Mouse (Mus musculus): ENCODE data around the gene Olfr820.
"Not testable (repeated sequence)": the region's sequence is repeated elsewhere in the genome, so short reads cannot be mapped to it uniquely, and the experiment has no call there.

Olfr820 gene

GRCm38 (mm10) chr10:130012321-130012720 lies at the start of gene Olfr820:
Gene Olfr820, plus strand, starts transcription at chr10:130012621.
- DNase-seq (ENCODE audit: low read depth, low spot score) = no peak

- DNase-seq (ENCODE audit: low read depth, low spot score) = not testable (repeated sequence)
Observed at GRCm38 (mm10) chr10:129966232-129966631, 46.2 kb upstream of the Olfr820 start.

DNA sequence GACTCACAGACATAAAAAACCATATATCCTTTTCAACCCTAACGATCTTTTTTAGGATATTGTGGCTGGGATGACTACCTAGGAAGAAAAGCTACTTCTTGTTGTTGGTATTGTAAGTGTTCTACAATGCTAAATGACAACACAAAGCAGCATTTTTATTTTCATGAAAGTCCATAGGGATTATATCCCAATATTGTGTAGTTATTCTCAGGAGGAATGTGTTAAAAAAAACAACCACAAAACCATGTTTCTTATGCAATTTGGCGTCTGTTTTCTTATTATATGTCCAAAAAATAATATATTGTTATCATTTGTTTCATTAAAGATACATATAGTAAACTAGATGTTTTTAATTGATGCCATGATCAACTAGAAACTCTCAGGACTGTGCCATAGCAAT lies 45.3 kb upstream of the Olfr820 start, which contains the start of gene Olfr819:
Olfr819 (minus strand) TSS at position 101 of the 400 bp plus-strand sequence.
- not testable (repeated sequence) for DNase-seq (ENCODE audit: low read depth, low spot score)

GRCm38 (mm10) chr10:129972994-129973393 lies 39.4 kb upstream of the Olfr820 start:
- DNase-seq (ENCODE audit: low read depth, low spot score) = not testable (repeated sequence)

DNA sequence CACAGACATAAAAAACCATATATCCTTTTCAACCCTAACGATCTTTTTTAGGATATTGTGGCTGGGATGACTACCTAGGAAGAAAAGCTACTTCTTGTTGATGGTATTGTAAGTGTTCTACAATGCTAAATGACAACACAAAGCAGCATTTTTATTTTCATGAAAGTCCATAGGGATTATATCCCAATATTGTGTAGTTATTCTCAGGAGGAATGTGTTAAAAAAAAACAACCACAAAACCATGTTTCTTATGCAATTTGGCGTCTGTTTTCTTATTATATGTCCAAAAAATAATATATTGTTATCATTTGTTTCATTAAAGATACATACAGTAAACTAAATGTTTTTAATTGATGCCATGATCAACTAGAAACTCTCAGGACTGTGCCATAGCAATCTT lies 36.4 kb upstream of the Olfr820 start, which contains the start of gene Olfr247:
Olfr247 (minus strand) TSS at position 101 of the 400 bp plus-strand sequence.
- DNase-seq (ENCODE audit: low read depth, low spot score) = not testable (repeated sequence)

GRCm38 (mm10) chr10:129981867-129982266 lies 30.6 kb upstream of the Olfr820 start:
- not testable (repeated sequence) for DNase-seq (ENCODE audit: low read depth, low spot score)

DNA sequence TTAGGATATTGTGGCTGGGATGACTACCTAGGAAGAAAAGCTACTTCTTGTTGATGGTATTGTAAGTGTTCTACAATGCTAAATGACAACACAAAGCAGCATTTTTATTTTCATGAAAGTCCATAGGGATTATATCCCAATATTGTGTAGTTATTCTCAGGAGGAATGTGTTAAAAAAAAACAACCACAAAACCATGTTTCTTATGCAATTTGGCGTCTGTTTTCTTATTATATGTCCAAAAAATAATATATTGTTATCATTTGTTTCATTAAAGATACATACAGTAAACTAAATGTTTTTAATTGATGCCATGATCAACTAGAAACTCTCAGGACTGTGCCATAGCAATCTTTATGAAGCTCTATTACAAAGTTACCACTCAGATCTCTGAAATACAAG lies 27.5 kb upstream of the Olfr820 start, which contains the start of gene Gm10310:
Gm10310 (minus strand) TSS at position 101 of the 400 bp plus-strand sequence.
- not testable (repeated sequence) for DNase-seq (ENCODE audit: low read depth, low spot score)

GRCm38 (mm10) chr10:130004104-130004503 lies 8.3 kb upstream of the Olfr820 start:
- not testable (repeated sequence) for DNase-seq (ENCODE audit: low read depth, low spot score)

GRCm38 (mm10) chr10:130005366-130005765 lies 7.1 kb upstream of the Olfr820 start:
- not testable (repeated sequence) for DNase-seq (ENCODE audit: low read depth, low spot score)

- DNase-seq (ENCODE audit: low read depth, low spot score) = no peak
Observed at GRCm38 (mm10) chr10:130030048-130030447, 17.6 kb downstream of the Olfr820 start, which contains the start of gene Olfr821. Gene Olfr821, plus strand, starts transcription at chr10:130030348.

DNA sequence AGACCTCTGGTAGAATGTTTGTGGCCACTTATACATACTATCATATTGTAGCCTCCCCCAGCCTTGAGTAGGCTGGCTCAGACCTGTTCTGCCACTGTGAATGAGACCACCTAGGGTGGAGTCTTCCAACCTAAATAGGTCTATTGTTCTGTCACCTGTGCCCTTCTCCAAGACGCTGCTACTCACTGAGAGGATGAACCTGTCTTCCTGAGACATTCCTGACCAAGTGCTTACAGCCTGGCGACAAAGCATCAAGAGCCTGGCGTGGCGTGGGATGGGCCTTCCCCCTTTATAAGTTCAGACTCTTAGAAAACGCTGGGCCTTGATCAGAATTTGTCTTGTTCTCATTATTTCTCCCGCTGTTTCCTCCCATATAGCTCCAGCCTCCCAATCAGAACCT lies 24.7 kb downstream of the Olfr820 start:
- DNase-seq (ENCODE audit: low read depth, low spot score) = no peak

Measured in brain, adult 2 months (tissue).